Mouse (Mus musculus) liver, adult 2 months (tissue): ENCODE measurements around the gene Vars. TPM values are rescaled to one million over a fixed set of nuclear protein-coding genes. Genes with fewer than 3 reads are reported as not detected.
A peak's percentile ranks its signal among the peaks of the same experiment; 100 is the strongest.
"Not testable (repeated sequence)": the region's sequence is repeated elsewhere in the genome, so short reads cannot be mapped to it uniquely, and the experiment has no call there.

Experiments used
- DNase-seq: peaks from one replicate; pipeline ENCODE4 v3.0.0-alpha.2; 2011; ENCODE audit warnings: low read depth, low spot score; ENCODE audit errors: extremely low read depth
- H3K27ac ChIP-seq: fragments of 200-500 bp; replicated peaks from 2 replicates; pipeline ENCODE4 v1.5.1; 2012; ENCODE audit warnings: low read depth, mild to moderate bottlenecking, control low read depth, inconsistent platforms, low read length; ENCODE audit not compliant: insufficient read depth
- H3K27me3 ChIP-seq: fragments of 200-500 bp; 2 replicates; pipeline ENCODE4 v1.6.1; 2012; ENCODE audit warnings: mild to moderate bottlenecking, moderate library complexity, low read length, inconsistent platforms; ENCODE audit not compliant: control insufficient read depth, insufficient read depth
- H3K36me3 ChIP-seq: fragments of 200-500 bp; 2 replicates; pipeline ENCODE4 v1.6.1; 2012; ENCODE audit warnings: low read length, inconsistent platforms; ENCODE audit not compliant: control insufficient read depth, insufficient read depth
- H3K4me1 ChIP-seq: fragments of 200-500 bp; 2 replicates; pipeline ENCODE4 v1.6.1; 2011; ENCODE audit warnings: low read length; ENCODE audit not compliant: control insufficient read depth, insufficient read depth
- H3K4me3 ChIP-seq: fragments of 200-500 bp; 2 replicates; pipeline ENCODE4 v1.5.1; 2011; ENCODE audit warnings: low read depth, mild to moderate bottlenecking, control low read depth, low read length, moderate library complexity; ENCODE audit not compliant: insufficient read depth
- H3K79me2 ChIP-seq: fragments of 200-500 bp; 2 replicates; pipeline ENCODE4 v1.6.1; 2012; ENCODE audit warnings: inconsistent platforms, mild to moderate bottlenecking, low read length, moderate library complexity; ENCODE audit not compliant: control insufficient read depth, insufficient read depth
- H3K9ac ChIP-seq: fragments of 200-500 bp; 2 replicates; pipeline ENCODE4 v1.6.1; 2012; ENCODE audit warnings: low read depth, mild to moderate bottlenecking, control low read depth, inconsistent platforms, low read length
- CTCF ChIP-seq: fragments of 200-500 bp; IDR thresholded peaks from 2 replicates; pipeline ENCODE4 v1.5.1; 2011; ENCODE audit warnings: low read depth, low read length, control low read depth
- POLR2A ChIP-seq: fragments of 200-500 bp; IDR thresholded peaks from 2 replicates; pipeline ENCODE4 v1.6.1; 2011; ENCODE audit warnings: low read length, control low read depth; ENCODE audit not compliant: insufficient read depth; ENCODE audit errors: extremely low read depth
- WGBS: fragments of 180-500 bp; shearing (Covaris S2); methylation state at CpG from one replicate; pipeline ENCODE4 v1.1.7; 2018; 5-methylcytosine and 5-hydroxymethylcytosine counted together
- polyA plus RNA-seq: library from polyadenylated mRNA; depleted of rRNA; stranded (reverse); fragments of >200 nt; gene quantifications from 2 replicates; pipeline ENCODE4 v1.2.3, GENCODE M21; 2012
- total RNA-seq: library from RNA; depleted of rRNA; stranded (reverse); fragments of >200 nt; gene quantifications from 2 replicates; pipeline ENCODE4 v1.2.3, GENCODE M21; 2014

The Vars gene
- total and polyA plus RNA-seq, 2 experiments: 11.8 to 52.7 TPM

DNA sequence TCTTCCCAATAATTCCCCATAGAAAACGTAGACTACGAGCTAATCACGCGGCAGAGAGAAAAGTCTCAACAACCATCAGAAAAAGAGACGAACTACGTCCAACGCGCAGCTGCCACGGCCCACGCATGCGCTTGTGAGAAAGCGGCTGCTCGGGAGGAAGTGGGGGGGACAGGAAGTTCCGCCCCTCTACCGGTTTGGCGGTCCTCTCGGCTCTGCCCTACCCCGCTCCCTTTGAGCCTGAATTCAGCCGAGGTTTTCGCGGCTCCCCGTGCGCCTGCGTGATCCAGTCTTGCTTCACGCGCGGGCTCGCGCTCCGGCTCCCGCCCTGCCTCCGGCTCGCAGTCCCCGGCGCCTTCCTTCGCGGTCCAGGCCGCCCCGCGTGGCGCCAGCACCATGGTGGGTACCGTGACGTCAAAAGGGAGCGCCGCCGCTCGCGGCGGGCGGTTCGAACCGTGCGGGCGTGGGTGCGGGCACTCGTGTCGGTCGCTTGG lies 19.1 kb upstream of the Vars start, which contains the start of gene Lsm2:
Gene Lsm2, plus strand, starts transcription at position 173 of the 491 bp plus-strand sequence.
- peak; percentile 84 for DNase-seq
- peak within 1 kb of the TSS; percentile 87 for H3K4me3 ChIP-seq
- H3K79me2 ChIP-seq: no peaks in the 10 kb centered on the region
- H3K4me1 ChIP-seq: peaks cover 16% of the 10 kb centered on the region
- no peaks in the 10 kb centered on the region for H3K27me3 ChIP-seq
- TF ChIP-seq POLR2A: peak; percentile 81
- no peak for TF ChIP-seq CTCF
- peak within 1 kb of the TSS; percentile 95 for H3K9ac ChIP-seq
- WGBS: under 1% methylated on average over 58 of the region's 58 CpGs
- peaks cover 10% of the 10 kb centered on the region for H3K36me3 ChIP-seq
- H3K27ac ChIP-seq: peak within 1 kb of the TSS; percentile 97

DNA sequence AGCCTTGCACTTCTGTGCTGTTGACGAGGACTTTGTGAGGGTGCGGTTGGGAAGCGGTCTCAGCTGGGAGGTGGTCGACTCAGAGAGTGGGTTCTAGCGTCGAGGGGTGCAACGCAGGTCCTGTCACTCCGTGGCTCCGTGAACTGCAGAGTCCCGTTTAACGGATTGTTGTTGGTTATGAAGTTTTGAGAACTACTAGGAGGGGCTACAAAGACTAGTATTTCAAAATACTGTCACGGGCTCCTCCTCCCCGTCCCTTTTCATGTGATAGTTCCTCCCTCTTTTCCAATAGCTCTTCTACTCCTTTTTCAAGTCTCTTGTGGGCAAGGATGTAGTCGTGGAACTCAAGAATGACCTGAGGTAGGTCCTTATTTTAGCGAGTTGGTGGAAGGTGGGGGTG lies 18.5 kb upstream of the Vars start:
- H3K79me2 ChIP-seq: no peaks in the 10 kb centered on the region
- H3K27ac ChIP-seq: peak overlapping the region; percentile 97
- under 1% methylated on average over 15 of the region's 15 CpGs for WGBS
- DNase-seq: no peak
- peak overlapping the region; percentile 95 for H3K9ac ChIP-seq
- H3K4me3 ChIP-seq: peak overlapping the region; percentile 87
- no peak for TF ChIP-seq CTCF
- TF ChIP-seq POLR2A: no peak
- peaks cover 16% of the 10 kb centered on the region for H3K4me1 ChIP-seq
- no peaks in the 10 kb centered on the region for H3K27me3 ChIP-seq
- peaks cover 11% of the 10 kb centered on the region for H3K36me3 ChIP-seq

DNA sequence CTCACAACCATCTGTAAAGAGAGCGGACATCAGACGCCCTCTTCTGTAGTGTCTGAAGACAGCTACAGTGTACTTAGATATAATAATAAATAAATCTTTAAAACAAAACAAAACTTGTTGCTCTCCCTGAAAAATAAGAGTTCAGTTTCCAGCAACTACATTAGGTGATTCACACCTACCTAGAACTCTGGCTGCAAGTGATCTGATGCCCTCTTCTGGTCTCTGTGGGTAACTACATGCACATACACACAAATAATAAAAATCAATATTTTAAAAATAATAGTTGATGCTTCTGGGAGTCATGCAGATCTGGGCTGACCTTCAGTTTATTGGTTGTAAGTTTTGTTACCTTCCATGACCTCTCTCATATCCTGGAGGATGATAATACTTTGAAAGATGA lies 16.6 kb upstream of the Vars start:
- no peaks in the 10 kb centered on the region for H3K79me2 ChIP-seq
- H3K4me3 ChIP-seq: no peak overlapping the region
- H3K9ac ChIP-seq: no peak overlapping the region
- peaks cover 15% of the 10 kb centered on the region for H3K4me1 ChIP-seq
- TF ChIP-seq CTCF (peak; percentile 21; the same call in 1 of the 2 replicates), POLR2A (no peak)
- H3K36me3 ChIP-seq: peaks cover 11% of the 10 kb centered on the region
- DNase-seq: peak; percentile 64
- WGBS: 82% methylated on average over 2 of the region's 2 CpGs
- H3K27ac ChIP-seq: no peak overlapping the region
- H3K27me3 ChIP-seq: no peaks in the 10 kb centered on the region

DNA sequence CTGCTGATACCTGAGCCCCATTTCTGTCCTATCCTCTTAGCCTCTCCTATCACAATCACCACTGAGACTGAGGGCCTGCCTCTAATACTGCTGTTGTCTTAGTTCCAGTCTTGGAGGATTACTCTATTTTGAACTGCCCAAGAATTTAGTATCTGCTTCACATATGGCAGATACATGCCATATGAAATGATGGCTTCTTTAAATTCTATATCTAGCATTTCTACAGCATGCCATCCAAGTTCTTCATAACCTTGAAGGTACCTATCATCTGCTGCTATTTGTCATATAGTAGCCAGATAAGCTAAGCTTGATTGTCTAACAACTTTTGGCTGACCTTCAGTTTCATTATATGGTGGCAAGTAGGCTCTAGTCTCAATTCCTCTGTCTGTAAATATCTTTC lies 6.0 kb upstream of the Vars start:
- H3K9ac ChIP-seq: no peak overlapping the region
- peaks cover under 1% of the 10 kb centered on the region; the same call in 1 of the 2 replicates for H3K4me1 ChIP-seq
- H3K79me2 ChIP-seq: no peaks in the 10 kb centered on the region
- H3K36me3 ChIP-seq: no peaks in the 10 kb centered on the region
- no peak for DNase-seq
- H3K27me3 ChIP-seq: no peaks in the 10 kb centered on the region
- no peak overlapping the region for H3K27ac ChIP-seq
- H3K4me3 ChIP-seq: no peak overlapping the region
- TF ChIP-seq CTCF (no peak), POLR2A (no peak)

DNA sequence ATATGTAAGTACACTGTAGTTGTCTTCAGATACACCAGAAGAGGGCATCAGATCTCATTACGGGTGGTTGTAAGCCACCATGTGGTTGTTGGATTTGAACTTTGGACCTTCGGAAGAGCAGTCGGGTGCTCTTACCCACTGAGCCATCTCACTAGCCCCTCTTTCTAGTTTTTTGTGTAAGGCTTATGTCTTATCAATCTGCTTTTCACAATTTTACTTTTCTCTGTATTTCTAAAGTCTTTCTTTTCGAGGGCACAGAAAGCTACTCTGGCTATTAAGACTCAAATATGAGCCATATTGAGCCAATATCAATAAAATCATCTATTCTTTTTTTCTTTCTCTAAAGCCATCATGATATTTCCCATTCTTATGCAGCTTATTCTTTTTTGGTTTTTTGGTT lies 5.6 kb upstream of the Vars start:
- not testable (repeated sequence) for H3K36me3 ChIP-seq

DNA sequence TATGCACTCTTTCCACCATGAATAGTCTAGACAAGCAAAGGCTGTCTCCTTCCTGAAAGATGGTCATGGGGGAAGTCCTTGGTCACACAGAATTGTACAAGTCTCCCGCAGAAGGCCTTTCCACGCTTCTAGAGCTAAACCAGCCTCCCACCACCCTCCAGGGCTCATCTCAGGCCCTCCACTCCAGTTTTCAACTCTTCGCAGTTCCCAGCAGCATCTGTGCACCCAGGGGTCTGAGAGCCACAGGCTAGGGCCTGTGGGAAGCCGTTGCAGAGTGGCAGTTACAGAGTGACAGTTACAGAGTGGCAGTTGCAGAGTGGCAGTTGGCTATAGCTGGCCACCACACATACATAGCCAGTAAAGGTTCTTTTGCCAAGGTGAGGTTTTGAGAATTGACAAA lies 4.9 kb upstream of the Vars start:
- not testable (repeated sequence) for H3K27me3 ChIP-seq, H3K4me1 ChIP-seq, H3K4me3 ChIP-seq, DNase-seq, H3K9ac ChIP-seq, H3K36me3 ChIP-seq, H3K27ac ChIP-seq, H3K79me2 ChIP-seq
- WGBS: 94% methylated on average over 4 of the region's 4 CpGs

More for the DNA sequence above, 5.6 kb upstream of the Vars start:
- H3K27ac ChIP-seq, H3K79me2 ChIP-seq, H3K4me3 ChIP-seq, DNase-seq, H3K27me3 ChIP-seq, H3K4me1 ChIP-seq, H3K9ac ChIP-seq: not testable (repeated sequence)
- 62% methylated on average over 4 of the region's 4 CpGs for WGBS
